36 mouse cellular contexts compared by ENCODE assay signal in genomic region chr4:124538471-124538870, GRCm38 (mm10).
"Had no signal": no experiment of that assay in that cellular context is flagged by ENCODE, and none has a peak within 500 bp of the region (broad histone marks: within the 10 kb centered on the region; RNA-seq: fewer than 3 reads in every experiment).

No protein-coding gene starts in this region.

- H3K4me1 ChIP-seq: heart, embryonic 12.5 days; heart, embryonic 13.5 days; heart, embryonic 15.5 days; hindbrain, embryonic 15.5 days; intestine, embryonic 15.5 days had no signal

- H3K27ac ChIP-seq: heart, embryonic 10.5 days; heart, embryonic 13.5 days; heart, embryonic 15.5 days; hindbrain, embryonic 12.5 days; hindbrain, embryonic 13.5 days; hindbrain, embryonic 14.5 days; hindbrain, embryonic 15.5 days; hindbrain, postnatal 0 days; intestine, embryonic 15.5 days; kidney, embryonic 15.5 days; kidney, postnatal 0 days; layer of hippocampus, adult 2 months; left cerebral cortex, adult 2 months had no signal

- H3K9ac ChIP-seq: heart, embryonic 12.5 days; heart, embryonic 13.5 days; heart, embryonic 15.5 days; hindbrain, embryonic 12.5 days; hindbrain, embryonic 13.5 days; hindbrain, embryonic 14.5 days; hindbrain, embryonic 15.5 days; intestine, embryonic 15.5 days; kidney, embryonic 15.5 days had no signal

- H3K9me3 ChIP-seq: heart, embryonic 10.5 days; heart, embryonic 12.5 days; heart, embryonic 13.5 days; heart, embryonic 15.5 days; hindbrain, embryonic 10.5 days; hindbrain, embryonic 12.5 days; hindbrain, embryonic 13.5 days; hindbrain, embryonic 15.5 days; intestine, embryonic 15.5 days; kidney, embryonic 15.5 days had no signal

- H3K4me3 ChIP-seq: heart, embryonic 10.5 days; heart, embryonic 12.5 days; heart, embryonic 13.5 days; heart, embryonic 15.5 days; hindbrain, embryonic 10.5 days; hindbrain, embryonic 12.5 days; hindbrain, embryonic 13.5 days; hindbrain, embryonic 15.5 days; intestine, embryonic 15.5 days; kidney, embryonic 15.5 days; layer of hippocampus, adult 2 months; left cerebral cortex, adult 2 months had no signal

- H3K27me3 ChIP-seq: heart, embryonic 12.5 days; heart, embryonic 15.5 days; hindbrain, embryonic 15.5 days; intestine, embryonic 15.5 days; kidney, embryonic 15.5 days had no signal

- H3K36me3 ChIP-seq: heart, embryonic 10.5 days; heart, embryonic 12.5 days; heart, embryonic 13.5 days; heart, embryonic 15.5 days; hindbrain, embryonic 10.5 days; hindbrain, embryonic 12.5 days; hindbrain, embryonic 13.5 days; hindbrain, embryonic 15.5 days; intestine, embryonic 15.5 days; kidney, embryonic 15.5 days had no signal

- DNase-seq: heart, postnatal 10 days; heart, postnatal 14 days; heart, postnatal 36 days; heart, postnatal 4 days; kidney, adult 11 months; kidney, adult 18-20 months; kidney, adult 2 months; kidney, adult 8-10 months; kidney, adult 9 months; kidney, postnatal 10 days; kidney, postnatal 14 days; kidney, postnatal 25 days; kidney, postnatal 36 days; kidney, postnatal 4 days; layer of hippocampus, adult 9-11 months; layer of hippocampus, postnatal 36 days had no signal

- H3K4me2 ChIP-seq: heart, embryonic 11.5 days; heart, embryonic 12.5 days; heart, embryonic 13.5 days; heart, embryonic 15.5 days; hindbrain, embryonic 12.5 days; hindbrain, embryonic 13.5 days; hindbrain, embryonic 14.5 days; hindbrain, embryonic 15.5 days; intestine, embryonic 15.5 days; kidney, embryonic 15.5 days had no signal

- ATAC-seq: hindbrain, embryonic 16.5 days; hindbrain, postnatal 0 days; inflammation-experienced regulatory T-cells, adult 6 months; intestine, embryonic 15.5 days; intestine, embryonic 16.5 days; intestine, postnatal 0 days had no signal
